Mouse (Mus musculus): ENCODE results near the gene Bcl9.

Bcl9 gene

GRCm38 (mm10) chr3:97172632-97173031 lies 125.1 kb downstream of the Bcl9 start:
- DNase-seq (ENCODE audit: low spot score in 2 of 2) = no peak

GRCm38 (mm10) chr3:97172231-97172630 lies 125.5 kb downstream of the Bcl9 start:
- DNase-seq (ENCODE audit: low spot score in 2 of 2) = no peak

- no peak for DNase-seq (ENCODE audit: low spot score in 2 of 2)
These were observed 126.2 kb downstream of the Bcl9 start for GRCm38 (mm10) chr3:97171531-97171930.

- no peak for DNase-seq (ENCODE audit: low spot score in 2 of 2)
These were observed 130.6 kb downstream of the Bcl9 start for GRCm38 (mm10) chr3:97167126-97167525.

- no peak for DNase-seq (ENCODE audit: low spot score in 2 of 2)
These were observed 133.2 kb downstream of the Bcl9 start for GRCm38 (mm10) chr3:97164477-97164876.

GRCm38 (mm10) chr3:97161773-97162172 lies 135.9 kb downstream of the Bcl9 start:
- DNase-seq (ENCODE audit: low spot score in 2 of 2) = peak in 1 of 2 experiments; percentile 46

- DNase-seq (ENCODE audit: low spot score in 2 of 2) = peak in 1 of 2 experiments; percentile 56
These were observed 136.8 kb downstream of the Bcl9 start for GRCm38 (mm10) chr3:97160908-97161307.

- DNase-seq (ENCODE audit: low spot score in 2 of 2) = no peak
These were observed 137.7 kb downstream of the Bcl9 start for GRCm38 (mm10) chr3:97159986-97160385.

GRCm38 (mm10) chr3:97159509-97159850 lies 138.2 kb downstream of the Bcl9 start:
- no peak for DNase-seq (ENCODE audit: low spot score in 2 of 2)

GRCm38 (mm10) chr3:97158611-97159508 lies 138.9 kb downstream of the Bcl9 start, which contains the start of gene Acp6:
TSS of gene Acp6 (plus strand) at chr3:97158777.
- peak; percentile 85 to 91 for DNase-seq (ENCODE audit: low spot score in 2 of 2)

- peak; percentile 76 to 86 for DNase-seq (ENCODE audit: low spot score in 2 of 2)
These were observed 139.6 kb downstream of the Bcl9 start for GRCm38 (mm10) chr3:97157958-97158599.

GRCm38 (mm10) chr3:97157308-97157707 lies 140.4 kb downstream of the Bcl9 start:
- peak in 1 of 2 experiments; percentile 42 for DNase-seq (ENCODE audit: low spot score in 2 of 2)

- DNase-seq (ENCODE audit: low spot score in 2 of 2) = no peak
These were observed 141.3 kb downstream of the Bcl9 start for GRCm38 (mm10) chr3:97156431-97156830.
